Mouse (Mus musculus) kidney, embryonic 16.5 days (tissue): ENCODE measurements around the gene Zmiz1. TPM values are rescaled to one million over a fixed set of nuclear protein-coding genes. Genes with fewer than 3 reads are reported as not detected.

Experiments used
- ATAC-seq: fragments of 200-750 bp; cut with Nextera tagmentation; 2 replicates; pipeline ENCODE4 v1.8.0; 2017; ENCODE audit warnings: moderate TSS enrichment; ENCODE audit not compliant: low FRiP score, low TSS enrichment
- H3K27ac ChIP-seq: fragments of 300-500 bp; sonication (generic); 2 replicates; pipeline ENCODE4 v1.5.1; 2014; ENCODE audit warnings: low read length
- H3K27me3 ChIP-seq: fragments of 300-500 bp; sonication (generic); 2 replicates; pipeline ENCODE4 v1.6.1; 2014; ENCODE audit warnings: low read length, control low read depth, mixed read lengths; ENCODE audit not compliant: insufficient read depth
- H3K36me3 ChIP-seq: fragments of 300-500 bp; sonication (generic); 2 replicates; pipeline ENCODE4 v1.6.1; 2014; ENCODE audit warnings: low read length, control low read depth, mixed read lengths; ENCODE audit not compliant: insufficient read depth
- H3K4me1 ChIP-seq: fragments of 300-500 bp; sonication (generic); 2 replicates; pipeline ENCODE4 v1.6.1; 2014; ENCODE audit warnings: low read length, control low read depth, mixed read lengths; ENCODE audit not compliant: insufficient read depth
- H3K4me2 ChIP-seq: fragments of 300-500 bp; sonication (generic); replicated peaks from 2 replicates; pipeline ENCODE4 v1.6.1; 2014; ENCODE audit warnings: low read depth, low read length
- H3K4me3 ChIP-seq: fragments of 300-500 bp; sonication (generic); 2 replicates; pipeline ENCODE4 v1.5.1; 2014; ENCODE audit warnings: mild to moderate bottlenecking, low read length
- H3K9ac ChIP-seq: fragments of 300-500 bp; sonication (generic); replicated peaks from 2 replicates; pipeline ENCODE4 v1.6.1; 2014; ENCODE audit warnings: low read length
- H3K9me3 ChIP-seq: fragments of 300-500 bp; sonication (generic); 2 replicates; pipeline ENCODE4 v1.6.1; 2016; ENCODE audit warnings: low read length, control low read depth
- WGBS: fragments of 180-500 bp; shearing (Covaris S2); extraction: QIAGEN DNeasy Blood & Tissue Kit; methylation state at CpG from one replicate; pipeline ENCODE4 v1.1.7; 2014; 5-methylcytosine and 5-hydroxymethylcytosine counted together
- polyA plus RNA-seq: library from polyadenylated mRNA; unstranded; fragments of >200 nt; fragmentation: Nextera tagmentation; extraction: Ambion mirVana; gene quantifications from 2 replicates; pipeline ENCODE4 v1.2.1, GENCODE M21; 2015

Zmiz1 gene
- polyA plus RNA-seq, 1 experiment from 2014 or later, result 36.0 TPM

DNA sequence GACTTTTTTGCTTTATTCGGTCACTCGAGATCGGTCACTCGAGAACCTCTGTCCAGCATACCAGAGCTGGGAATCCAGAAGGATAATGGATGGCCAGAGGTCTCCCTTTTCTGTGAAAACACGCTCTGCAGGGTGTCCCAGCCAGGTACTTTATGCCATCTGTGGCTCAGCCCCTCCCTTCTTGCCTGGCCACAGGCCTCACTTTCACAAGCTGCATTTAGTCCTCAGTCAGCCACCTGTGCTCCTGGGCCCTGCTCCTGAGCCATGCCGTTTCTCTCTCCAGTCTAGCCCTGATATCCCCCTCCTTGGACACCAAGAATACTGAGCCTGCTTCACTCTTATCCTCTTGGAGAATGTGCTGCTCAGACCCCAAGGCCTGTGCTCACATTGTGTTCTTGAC, 182.1 kb downstream of the Zmiz1 start:
- Histone ChIP-seq H3K4me3 (no peak overlapping the region), H3K4me2 (no peak overlapping the region), H3K4me1 (peaks cover 5% of the 10 kb centered on the region), H3K9ac (no peak overlapping the region), H3K9me3 (no peaks in the 10 kb centered on the region), H3K27ac (no peak overlapping the region), H3K27me3 (no peaks in the 10 kb centered on the region), H3K36me3 (peaks cover 58% of the 10 kb centered on the region)
- no peak for ATAC-seq
- WGBS, result 73% methylated on average over 6 of the region's 6 CpGs

- H3K9ac ChIP-seq, result no peak overlapping the region
- H3K36me3 ChIP-seq, result peaks cover 72% of the 10 kb centered on the region
- H3K4me2 ChIP-seq, result no peak overlapping the region
- H3K27me3 ChIP-seq, result no peaks in the 10 kb centered on the region
- 92% methylated on average over 9 of the region's 9 CpGs for WGBS
- H3K4me3 ChIP-seq, result no peak overlapping the region
- no peaks in the 10 kb centered on the region for H3K9me3 ChIP-seq
- ATAC-seq, result no peak
- no peaks in the 10 kb centered on the region for H3K4me1 ChIP-seq
- no peak overlapping the region for H3K27ac ChIP-seq
Measured at GRCm38 (mm10) chr14:25645717-25646116, 186.7 kb downstream of the Zmiz1 start.

DNA sequence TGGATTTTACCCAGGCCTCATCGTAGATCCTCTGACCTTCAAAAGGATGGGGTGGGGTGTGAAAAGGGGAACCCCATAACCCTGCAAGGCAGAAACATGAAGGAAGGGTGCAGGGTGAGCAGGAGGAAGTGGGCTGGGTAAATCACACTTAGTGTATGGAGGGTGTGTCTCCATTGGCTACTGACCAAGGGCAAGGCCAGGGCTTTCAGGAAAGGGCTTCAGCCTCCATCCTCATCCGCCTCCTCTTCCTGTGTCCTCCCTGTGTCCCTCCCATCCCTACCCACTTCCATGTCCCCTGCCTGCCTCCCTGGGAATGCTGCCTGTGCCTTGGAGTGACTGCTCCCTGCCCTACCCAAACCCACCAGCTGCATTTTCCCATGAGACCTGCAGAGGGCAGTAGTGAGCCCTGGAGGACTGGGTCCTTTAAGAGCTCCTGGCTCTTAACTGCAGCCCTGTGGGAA, 187.2 kb downstream of the Zmiz1 start:
- Histone ChIP-seq H3K4me1 (no peaks in the 10 kb centered on the region), H3K36me3 (peaks cover 77% of the 10 kb centered on the region), H3K27ac (no peak overlapping the region), H3K9me3 (no peaks in the 10 kb centered on the region), H3K4me3 (no peak overlapping the region), H3K9ac (no peak overlapping the region), H3K27me3 (no peaks in the 10 kb centered on the region), H3K4me2 (no peak overlapping the region)
- no peak for ATAC-seq
- 71% methylated on average over 2 of the region's 2 CpGs for WGBS

DNA sequence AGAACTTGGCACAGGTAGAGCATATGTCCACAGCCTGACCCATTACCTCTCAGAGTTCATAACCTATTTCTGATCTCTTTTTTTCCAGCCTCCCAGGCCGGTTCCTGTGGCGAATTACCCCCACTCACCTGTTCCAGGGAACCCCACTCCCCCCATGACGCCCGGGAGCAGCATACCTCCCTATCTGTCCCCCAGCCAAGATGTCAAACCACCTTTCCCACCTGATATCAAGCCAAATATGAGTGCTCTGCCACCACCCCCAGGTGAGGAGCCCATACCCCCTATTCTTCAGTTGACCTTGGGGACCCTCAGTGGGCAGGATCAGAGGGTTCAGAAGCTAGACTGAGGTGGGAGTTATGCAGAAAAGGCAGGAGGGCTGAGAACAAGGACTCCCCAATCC, 192.1 kb downstream of the Zmiz1 start:
- Histone ChIP-seq H3K4me2 (no peak overlapping the region), H3K9me3 (no peaks in the 10 kb centered on the region), H3K4me1 (no peaks in the 10 kb centered on the region), H3K9ac (no peak overlapping the region), H3K27ac (no peak overlapping the region), H3K4me3 (no peak overlapping the region), H3K36me3 (peaks cover 96% of the 10 kb centered on the region), H3K27me3 (no peaks in the 10 kb centered on the region)
- 98% methylated on average over 4 of the region's 4 CpGs for WGBS
- ATAC-seq, result no peak

DNA sequence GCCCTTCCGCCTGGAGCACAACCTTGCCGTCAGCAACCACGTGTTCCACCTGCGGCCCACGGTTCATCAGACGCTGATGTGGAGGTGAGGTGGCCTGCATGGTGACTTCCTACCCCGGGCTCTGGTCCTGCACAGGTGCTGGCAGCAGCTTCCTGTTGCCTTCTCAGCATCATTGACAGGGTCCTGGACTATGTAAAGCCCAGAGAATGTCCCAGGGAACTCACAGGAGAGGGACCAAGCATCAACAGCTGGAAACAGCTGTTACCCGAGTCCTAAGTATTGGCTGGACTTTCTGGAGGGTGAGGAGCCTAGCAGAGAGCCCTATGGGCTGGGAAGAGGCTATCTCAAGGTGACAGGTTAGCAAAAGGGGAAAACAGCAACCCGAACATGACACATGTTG, 192.9 kb downstream of the Zmiz1 start:
- Histone ChIP-seq H3K9ac (no peak overlapping the region), H3K27ac (no peak overlapping the region), H3K4me2 (no peak overlapping the region), H3K4me3 (no peak overlapping the region), H3K9me3 (no peaks in the 10 kb centered on the region), H3K27me3 (no peaks in the 10 kb centered on the region), H3K4me1 (no peaks in the 10 kb centered on the region), H3K36me3 (peaks cover 99% of the 10 kb centered on the region)
- ATAC-seq, result no peak
- WGBS, result 86% methylated on average over 9 of the region's 9 CpGs

- Histone ChIP-seq H3K4me1 (no peaks in the 10 kb centered on the region), H3K4me3 (no peak overlapping the region), H3K27me3 (no peaks in the 10 kb centered on the region), H3K9me3 (no peaks in the 10 kb centered on the region), H3K27ac (no peak overlapping the region), H3K9ac (no peak overlapping the region), H3K36me3 (peaks cover 98% of the 10 kb centered on the region), H3K4me2 (no peak overlapping the region)
- no peak for ATAC-seq
- 85% methylated on average over 14 of the region's 14 CpGs for whole genome bisulfite sequencing
Measured at GRCm38 (mm10) chr14:25654401-25655197, 195.6 kb downstream of the Zmiz1 start.

GRCm38 (mm10) chr14:25660661-25661060, 201.7 kb downstream of the Zmiz1 start:
- H3K36me3 ChIP-seq, result peaks cover 96% of the 10 kb centered on the region
- no peak overlapping the region for H3K27ac ChIP-seq
- no peak overlapping the region for H3K4me2 ChIP-seq
- H3K27me3 ChIP-seq, result no peaks in the 10 kb centered on the region
- WGBS, result 45% methylated on average over 11 of the region's 11 CpGs
- no peak for ATAC-seq
- no peak overlapping the region for H3K4me3 ChIP-seq
- no peaks in the 10 kb centered on the region for H3K4me1 ChIP-seq
- no peaks in the 10 kb centered on the region for H3K9me3 ChIP-seq
- H3K9ac ChIP-seq, result no peak overlapping the region

GRCm38 (mm10) chr14:25661185-25661920, 202.4 kb downstream of the Zmiz1 start:
- H3K27me3 ChIP-seq, result no peaks in the 10 kb centered on the region
- no peaks in the 10 kb centered on the region for H3K9me3 ChIP-seq
- H3K4me3 ChIP-seq, result no peak overlapping the region
- 73% methylated on average over 17 of the region's 17 CpGs for WGBS
- H3K36me3 ChIP-seq, result peaks cover 96% of the 10 kb centered on the region
- no peak overlapping the region for H3K4me2 ChIP-seq
- H3K27ac ChIP-seq, result no peak overlapping the region
- ATAC-seq, result peak; percentile 24; the same call in 1 of the 2 replicates
- H3K4me1 ChIP-seq, result no peaks in the 10 kb centered on the region
- no peak overlapping the region for H3K9ac ChIP-seq

GRCm38 (mm10) chr14:25663649-25664309, 204.8 kb downstream of the Zmiz1 start:
- no peak overlapping the region for H3K4me2 ChIP-seq
- WGBS, result 81% methylated on average over 7 of the region's 7 CpGs
- H3K9ac ChIP-seq, result no peak overlapping the region
- no peak for ATAC-seq
- H3K4me1 ChIP-seq, result no peaks in the 10 kb centered on the region
- no peaks in the 10 kb centered on the region for H3K27me3 ChIP-seq
- H3K27ac ChIP-seq, result no peak overlapping the region
- no peaks in the 10 kb centered on the region for H3K9me3 ChIP-seq
- no peak overlapping the region for H3K4me3 ChIP-seq
- H3K36me3 ChIP-seq, result peaks cover 79% of the 10 kb centered on the region
